Mouse (Mus musculus) megakaryocyte, embryonic 14.5 days (primary cell): Measurements from ENCODE around the gene Dpp8.
"Not testable (repeated sequence)": the region's sequence is repeated elsewhere in the genome, so short reads cannot be mapped to it uniquely, and the experiment has no call there.

Experiments
- FLI1 ChIP-seq: IDR thresholded peaks from 2 replicates; pipeline ENCODE4 v1.6.1; 2012; ENCODE audit warnings: low read length, inconsistent platforms, mixed read lengths
- GATA1 ChIP-seq: IDR thresholded peaks from 3 replicates; pipeline ENCODE4 v1.6.1; 2012; ENCODE audit warnings: mixed read lengths, low read length, inconsistent platforms, borderline replicate concordance

- not testable (repeated sequence) for TF ChIP-seq GATA1, FLI1
Observed at GRCm38 (mm10) chr9:64995464-64995863, 36.8 kb upstream of the Dpp8 start.
